Mouse (Mus musculus) limb, embryonic 14.5 days (tissue): ENCODE data around the gene Ezh2. TPM values are rescaled to one million over a fixed set of nuclear protein-coding genes. Genes with fewer than 3 reads are reported as not detected.

Source experiments
- ATAC-seq: fragments of 200-750 bp; cut with Nextera tagmentation; 2 replicates; pipeline ENCODE4 v1.8.0; 2017; ENCODE audit warnings: low read depth, moderate number of reproducible peaks, moderate TSS enrichment; ENCODE audit not compliant: low FRiP score
- DNase-seq: peaks from one replicate; pipeline ENCODE4 v3.0.0-alpha.2; 2015; ENCODE audit warnings: low spot score
- H3K27ac ChIP-seq: fragments of 300-500 bp; sonication (generic); replicated peaks from 2 replicates; pipeline ENCODE4 v1.5.1; 2014; ENCODE audit warnings: low read depth, mild to moderate bottlenecking, low read length, moderate library complexity, mixed read lengths
- H3K27me3 ChIP-seq: fragments of 300-500 bp; sonication (generic); 2 replicates; pipeline ENCODE4 v1.6.1; 2014; ENCODE audit warnings: low read length, mixed read lengths; ENCODE audit not compliant: control insufficient read depth, insufficient read depth
- H3K36me3 ChIP-seq: fragments of 300-500 bp; sonication (generic); 2 replicates; pipeline ENCODE4 v1.6.1; 2014; ENCODE audit warnings: mild to moderate bottlenecking, low read length, moderate library complexity, mixed read lengths; ENCODE audit not compliant: control insufficient read depth, insufficient read depth
- H3K4me1 ChIP-seq: fragments of 300-500 bp; sonication (generic); 2 replicates; pipeline ENCODE4 v1.6.1; 2014; ENCODE audit warnings: antibody characterized with exemption, low read length, mixed read lengths; ENCODE audit not compliant: control insufficient read depth, insufficient read depth
- H3K4me2 ChIP-seq: fragments of 300-500 bp; sonication (generic); replicated peaks from 2 replicates; pipeline ENCODE4 v1.6.1; 2014; ENCODE audit warnings: low read depth, mild to moderate bottlenecking, low read length, moderate library complexity; ENCODE audit not compliant: severe bottlenecking
- H3K4me3 ChIP-seq: fragments of 300-500 bp; sonication (generic); replicated peaks from 2 replicates; pipeline ENCODE4 v1.5.1; 2014; ENCODE audit warnings: low read length
- H3K9ac ChIP-seq: fragments of 300-500 bp; sonication (generic); 2 replicates; pipeline ENCODE4 v1.6.1; 2014; ENCODE audit warnings: mild to moderate bottlenecking, low read depth, low read length, moderate library complexity; ENCODE audit not compliant: severe bottlenecking
- H3K9me3 ChIP-seq: fragments of 300-500 bp; sonication (generic); 2 replicates; pipeline ENCODE4 v1.6.1; 2016; ENCODE audit warnings: low read length; ENCODE audit not compliant: control insufficient read depth
- POLR2A ChIP-seq: fragments of 200-500 bp; IDR thresholded peaks from 2 replicates; pipeline ENCODE4 v1.8.0; 2012; ENCODE audit warnings: inconsistent platforms, mild to moderate bottlenecking, moderate library complexity, borderline replicate concordance; ENCODE audit not compliant: insufficient read depth, insufficient read length; ENCODE audit errors: extremely low read depth
- WGBS: fragments of 180-500 bp; shearing (Covaris S2); extraction: QIAGEN DNeasy Blood & Tissue Kit; methylation state at CpG from one replicate; pipeline ENCODE4 v1.1.7; 2014; 5-methylcytosine and 5-hydroxymethylcytosine counted together
- polyA plus RNA-seq, 2 experiments: library from polyadenylated mRNA; depleted of rRNA in 1 of 2; stranded (reverse) in 1 of 2; unstranded in 1 of 2; fragments of >200 nt; fragmentation: Nextera tagmentation in 1 of 2; extraction: Ambion mirVana in 1 of 2; gene quantifications; 2 replicates each; pipeline versions ENCODE4 v1.2.1 to v1.2.3; 2012 to 2014

Gene Ezh2
- polyA plus RNA-seq, 2 experiments = 81.0 to 153 TPM

DNA sequence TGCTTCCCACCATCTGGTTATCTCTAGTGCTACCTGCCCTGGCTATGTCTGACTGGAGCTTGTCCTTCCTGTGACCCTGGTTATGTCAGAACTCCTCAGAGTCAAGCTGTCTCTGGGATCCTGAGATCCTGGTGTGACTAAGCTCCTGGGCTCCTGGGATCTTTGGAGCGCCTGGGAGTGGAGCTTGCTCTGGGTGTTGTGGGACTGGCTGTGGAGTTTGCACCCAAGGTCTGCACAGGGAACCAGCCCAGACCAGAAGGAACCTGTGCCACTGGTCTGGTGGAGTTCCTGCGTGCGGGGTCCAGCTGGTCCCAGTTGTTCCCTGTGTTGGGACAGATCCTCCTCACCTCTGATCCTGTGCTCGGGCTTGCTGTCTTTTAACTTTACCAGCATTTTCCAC lies 100.6 kb downstream of the Ezh2 start:
- 86% methylated on average over 4 of the region's 4 CpGs for WGBS
- Histone ChIP-seq H3K27ac (no peak overlapping the region), H3K4me2 (no peak overlapping the region), H3K9ac (no peak overlapping the region), H3K36me3 (peaks cover 13% of the 10 kb centered on the region; the same call in 1 of the 2 replicates), H3K27me3 (no peaks in the 10 kb centered on the region), H3K4me3 (no peak overlapping the region), H3K4me1 (no peaks in the 10 kb centered on the region), H3K9me3 (no peaks in the 10 kb centered on the region)
- ATAC-seq (no peak), DNase-seq (no peak)
- no peak for TF ChIP-seq POLR2A

DNA sequence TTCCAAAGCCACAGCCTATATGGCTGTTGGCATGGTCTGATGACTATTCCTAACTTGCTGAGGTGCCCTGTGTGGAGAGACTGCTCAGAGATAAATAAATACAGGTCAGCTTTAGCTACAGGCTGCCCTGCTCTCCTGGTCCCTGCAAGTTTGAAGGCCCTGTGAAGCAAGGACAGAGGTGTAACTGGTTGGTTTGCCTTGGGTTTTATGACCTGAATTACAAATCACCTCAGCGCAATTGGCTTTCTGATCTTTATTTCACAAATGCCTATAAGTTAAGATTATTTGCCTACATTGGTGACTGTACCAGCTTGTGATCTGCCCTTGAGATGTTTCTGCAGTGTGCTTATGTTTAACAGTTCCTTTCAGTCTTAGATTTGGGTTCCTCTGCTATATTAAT lies 113.1 kb downstream of the Ezh2 start:
- Histone ChIP-seq H3K9me3 (no peaks in the 10 kb centered on the region), H3K27me3 (no peaks in the 10 kb centered on the region), H3K4me1 (no peaks in the 10 kb centered on the region), H3K36me3 (peaks cover under 1% of the 10 kb centered on the region; the same call in 1 of the 2 replicates), H3K4me2 (no peak overlapping the region), H3K9ac (no peak overlapping the region), H3K27ac (no peak overlapping the region), H3K4me3 (no peak overlapping the region)
- ATAC-seq = no peak
- 85% methylated on average over 1 of the region's 1 CpGs for WGBS
- no peak for TF ChIP-seq POLR2A
- no peak for DNase-seq

Other genes with a start within 250 kb of the Ezh2 start
- 83.3 and 104 TPM in 2 replicates for gene Cul1, start 141.9 kb downstream of the Ezh2 start, polyA plus RNA-seq (2012; rRNA removed)
- gene Cul1, start 141.9 kb downstream of the Ezh2 start, polyA plus RNA-seq (2014; fragmentation: Nextera tagmentation; extraction: Ambion mirVana) = 125 and 134 TPM in 2 replicates
- 111 and 139 TPM in 2 replicates for gene Pdia4, start 218.1 kb upstream of the Ezh2 start, polyA plus RNA-seq (2012; rRNA removed)
- gene Pdia4, start 218.1 kb upstream of the Ezh2 start, polyA plus RNA-seq (2014; fragmentation: Nextera tagmentation; extraction: Ambion mirVana) = 243 and 256 TPM in 2 replicates
- 1.8 and 2.0 TPM in 2 replicates for gene Zfp786, start 235.5 kb upstream of the Ezh2 start, polyA plus RNA-seq (2012; rRNA removed)
- gene Zfp786, start 235.5 kb upstream of the Ezh2 start, polyA plus RNA-seq (2014; fragmentation: Nextera tagmentation; extraction: Ambion mirVana) = 2.9 and 3.7 TPM in 2 replicates
- 11.7 and 15.5 TPM in 2 replicates for gene Zfp398, start 240.3 kb upstream of the Ezh2 start, polyA plus RNA-seq (2012; rRNA removed)
- 10.4 and 12.1 TPM in 2 replicates for gene Zfp398, start 240.3 kb upstream of the Ezh2 start, polyA plus RNA-seq (2014; fragmentation: Nextera tagmentation; extraction: Ambion mirVana)